Mouse (Mus musculus) bone marrow macrophage, adult 2 months (primary cell): ENCODE measurements around the gene Ube2l3.

Experiments
- CTCF ChIP-seq: IDR thresholded peaks from 2 replicates; pipeline ENCODE4 v1.5.1; 2012; ENCODE audit warnings: low read depth, mild to moderate bottlenecking, low read length, moderate library complexity
- POLR2A ChIP-seq: IDR thresholded peaks from 2 replicates; pipeline ENCODE4 v1.6.1; 2012; ENCODE audit warnings: mild to moderate bottlenecking, low read depth, low read length, borderline replicate concordance

GRCm38 (mm10) chr16:17132906-17133200 lies 69.6 kb downstream of the Ube2l3 start:
- TF ChIP-seq CTCF (no peak), POLR2A (no peak)
